Mouse (Mus musculus) urinary bladder, postnatal 25 days (tissue): ENCODE results near the gene 2310034G01Rik.

Experiments
- DNase-seq: peaks from one replicate; pipeline ENCODE4 v3.0.0; 2022; ENCODE audit warnings: low spot score

2310034G01Rik gene

DNA sequence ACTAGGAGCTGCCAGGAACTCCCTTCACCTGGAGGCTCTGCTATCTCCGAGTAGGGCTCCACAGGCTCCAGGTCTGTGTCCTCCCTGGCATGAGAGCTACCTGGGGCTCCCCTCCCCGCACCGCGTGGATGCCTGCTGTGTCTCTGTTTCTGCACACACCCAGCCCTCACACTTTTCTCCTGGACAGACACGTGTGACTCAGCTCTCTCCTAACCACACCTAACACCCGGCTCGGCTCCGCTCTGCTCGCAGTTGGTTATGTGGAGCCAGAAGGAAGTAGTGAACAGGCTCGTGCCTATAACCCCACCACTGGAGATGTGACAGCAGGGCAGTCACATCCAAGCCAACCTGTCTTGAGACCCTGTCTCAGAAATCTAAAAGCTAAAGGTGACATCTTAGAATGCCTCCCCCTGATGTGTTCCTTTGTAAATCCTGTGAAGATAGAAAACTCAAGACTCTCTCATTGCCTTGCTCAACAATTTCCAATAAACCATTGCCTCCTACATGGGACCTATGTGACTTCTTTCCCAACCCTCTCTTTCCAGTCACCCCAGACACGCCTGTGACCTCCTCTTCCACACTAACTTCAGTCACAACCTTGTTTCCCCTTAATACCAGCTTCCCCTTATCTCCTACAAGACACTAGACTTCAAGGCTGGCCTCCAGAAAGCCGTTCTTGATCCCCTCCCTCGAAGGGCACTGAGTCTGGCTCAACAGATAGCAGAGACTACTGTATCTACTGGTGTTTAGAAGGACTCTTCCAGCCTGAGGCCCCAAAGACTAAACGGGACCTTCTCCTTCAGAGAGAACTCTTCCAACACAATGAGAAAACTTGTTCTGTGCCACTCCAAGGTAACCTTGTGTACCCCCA is 35.0 kb downstream of the 2310034G01Rik start:
- no peak for DNase-seq

- DNase-seq = no peak
Observed at GRCm38 (mm10) chr19:46314151-46314601, 35.9 kb downstream of the 2310034G01Rik start.

- DNase-seq = no peak
Observed at GRCm38 (mm10) chr19:46313591-46313990, 36.5 kb downstream of the 2310034G01Rik start.

DNA sequence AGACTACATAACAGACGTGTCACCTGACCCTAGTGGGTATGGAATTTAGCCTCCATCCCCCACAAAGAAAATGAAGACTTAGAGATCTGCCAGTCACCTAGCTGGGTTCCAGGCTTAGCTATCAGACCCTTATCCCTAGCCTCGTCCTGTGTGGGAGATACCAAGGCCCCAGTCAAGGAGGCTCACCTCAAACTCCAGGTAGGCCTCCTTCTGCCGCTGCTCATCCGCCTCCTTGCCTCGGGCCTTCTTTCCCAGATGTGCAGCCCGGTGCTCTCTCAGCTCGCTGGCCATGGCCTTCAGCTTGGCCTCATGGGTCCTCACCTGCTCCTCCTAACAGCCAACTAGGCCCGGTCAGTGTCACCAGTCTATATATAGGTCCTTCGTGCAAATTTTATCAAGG is 37.0 kb downstream of the 2310034G01Rik start:
- no peak for DNase-seq

GRCm38 (mm10) chr19:46312566-46312965 is 37.5 kb downstream of the 2310034G01Rik start:
- no peak for DNase-seq

GRCm38 (mm10) chr19:46311341-46311740 is 38.8 kb downstream of the 2310034G01Rik start:
- DNase-seq = no peak

DNA sequence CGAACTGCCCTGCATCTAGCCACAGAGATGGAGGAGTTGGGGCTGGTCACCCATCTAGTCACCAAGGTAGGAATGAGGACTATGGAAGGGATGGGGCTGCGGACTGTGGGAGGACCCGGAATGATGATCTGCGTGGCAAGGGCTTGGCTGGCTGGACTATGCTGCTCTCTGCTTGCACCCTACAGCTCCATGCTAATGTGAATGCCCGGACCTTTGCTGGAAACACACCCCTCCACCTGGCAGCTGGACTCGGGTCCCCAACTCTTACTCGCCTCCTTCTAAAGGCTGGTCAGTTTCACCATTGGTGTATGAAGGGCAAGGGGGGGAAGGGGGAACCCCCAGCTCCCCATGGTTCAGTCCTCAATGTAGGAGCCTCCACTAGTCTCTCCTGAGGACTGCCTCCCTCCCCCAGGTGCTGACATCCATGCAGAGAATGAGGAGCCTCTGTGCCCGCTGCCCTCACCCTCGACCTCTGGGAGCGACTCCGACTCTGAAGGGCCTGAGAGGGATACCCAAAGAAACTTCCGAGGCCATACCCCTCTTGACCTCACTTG is 39.7 kb downstream of the 2310034G01Rik start:
- no peak for DNase-seq

GRCm38 (mm10) chr19:46309651-46310305 is 40.3 kb downstream of the 2310034G01Rik start:
- no peak for DNase-seq

DNA sequence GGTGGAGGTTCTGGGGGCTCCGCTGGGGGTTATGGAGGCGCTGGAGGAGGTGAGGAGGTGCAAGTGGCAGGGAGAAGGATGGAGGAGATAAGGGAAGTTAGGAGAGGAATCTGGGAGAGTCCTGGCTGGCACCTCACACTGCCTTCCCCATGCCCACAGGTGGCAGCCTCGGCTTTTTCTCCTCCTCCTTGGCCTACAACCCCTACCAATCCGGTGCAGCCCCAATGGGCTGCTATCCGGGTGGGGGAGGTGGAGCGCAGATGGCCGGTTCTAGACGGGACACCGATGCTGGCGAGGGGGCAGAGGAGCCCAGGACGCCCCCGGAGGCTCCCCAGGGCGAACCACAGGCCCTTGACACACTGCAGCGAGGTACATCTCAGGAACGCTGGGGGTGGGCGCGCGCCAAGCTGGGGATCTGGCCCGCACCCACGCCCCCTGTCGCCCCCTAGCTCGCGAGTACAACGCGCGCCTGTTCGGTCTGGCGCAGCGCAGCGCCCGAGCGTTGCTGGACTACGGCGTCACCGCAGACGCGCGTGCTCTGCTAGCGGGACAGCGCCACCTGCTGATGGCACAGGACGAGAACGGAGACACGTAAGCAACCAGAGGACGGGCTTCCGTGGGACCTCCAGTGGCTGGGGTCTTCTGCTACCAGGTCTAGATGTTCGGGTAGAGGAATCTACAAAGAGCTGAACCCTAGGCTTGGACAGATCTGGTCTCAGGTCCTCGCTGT is 41.2 kb downstream of the 2310034G01Rik start:
- DNase-seq = peak; percentile 84

- DNase-seq = no peak
Observed at GRCm38 (mm10) chr19:46308303-46308702, 41.8 kb downstream of the 2310034G01Rik start.

GRCm38 (mm10) chr19:46307781-46308180 is 42.3 kb downstream of the 2310034G01Rik start:
- DNase-seq = no peak

DNA sequence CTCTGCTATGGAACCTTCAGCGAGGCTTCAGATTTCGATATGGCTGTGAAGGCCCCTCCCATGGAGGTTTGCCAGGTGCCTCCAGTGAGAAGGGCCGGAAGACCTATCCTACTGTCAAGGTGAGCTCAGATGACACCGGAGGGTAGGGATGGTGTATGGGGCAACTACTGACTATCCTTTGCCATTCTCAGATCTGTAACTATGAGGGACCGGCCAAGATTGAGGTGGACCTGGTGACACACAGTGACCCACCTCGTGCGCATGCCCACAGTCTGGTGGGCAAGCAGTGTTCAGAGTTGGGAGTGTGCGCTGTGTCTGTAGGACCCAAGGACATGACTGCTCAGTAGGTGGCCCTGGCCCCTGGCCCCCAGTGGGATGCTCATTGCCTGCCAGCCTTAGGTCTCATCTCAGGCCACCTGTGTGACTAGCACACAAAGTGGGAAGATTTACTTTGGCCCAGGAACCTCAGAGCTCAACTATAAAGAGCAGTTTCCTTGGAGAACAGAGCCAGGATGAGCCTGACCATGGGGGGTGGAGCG is 43.3 kb downstream of the 2310034G01Rik start:
- no peak for DNase-seq

- no peak for DNase-seq
Observed at GRCm38 (mm10) chr19:46306268-46306610, 43.9 kb downstream of the 2310034G01Rik start.

DNA sequence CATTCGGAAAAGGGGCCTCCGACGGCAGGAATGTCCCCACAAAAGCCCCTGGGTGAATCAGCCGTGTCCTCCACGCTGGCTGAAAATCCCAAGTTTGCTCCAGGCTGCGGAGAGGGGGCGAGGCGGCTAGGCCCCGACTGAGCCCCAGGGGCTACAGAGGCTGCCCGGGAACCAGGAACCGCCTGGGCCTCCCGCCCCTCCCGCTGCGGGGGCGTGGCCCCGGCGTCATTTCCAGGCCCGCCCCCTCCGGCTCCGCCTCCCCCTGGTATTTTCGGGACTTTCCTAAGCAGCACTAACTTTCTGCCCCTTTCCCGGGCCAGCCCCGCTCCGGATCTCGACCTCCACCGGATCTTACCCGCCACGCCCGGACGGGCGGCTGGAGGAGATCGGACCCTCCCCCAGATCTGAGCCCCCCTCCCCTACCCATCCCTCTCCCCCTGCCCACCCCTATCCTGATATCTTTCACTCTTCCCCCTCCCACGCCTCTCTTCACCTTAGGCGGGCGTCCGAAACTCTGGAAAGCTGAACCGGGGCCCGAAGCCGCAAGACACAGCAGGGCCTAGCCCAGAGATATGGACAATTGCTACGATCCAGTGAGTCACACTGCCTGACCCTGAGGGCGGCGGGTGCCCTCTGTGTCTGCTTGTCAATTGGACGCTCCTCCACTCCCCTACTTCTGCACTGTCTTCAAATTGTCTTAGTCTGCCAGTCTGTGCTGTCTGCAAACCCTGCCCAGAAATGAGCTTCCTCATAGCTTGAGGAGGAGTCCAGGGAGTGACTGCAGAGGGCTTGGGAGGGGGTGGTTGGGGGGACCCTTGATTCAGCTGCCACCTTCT is 44.5 kb downstream of the 2310034G01Rik start:
- DNase-seq = peak; percentile 90

GRCm38 (mm10) chr19:46304908-46305333 is 45.2 kb downstream of the 2310034G01Rik start:
- DNase-seq = no peak

DNA sequence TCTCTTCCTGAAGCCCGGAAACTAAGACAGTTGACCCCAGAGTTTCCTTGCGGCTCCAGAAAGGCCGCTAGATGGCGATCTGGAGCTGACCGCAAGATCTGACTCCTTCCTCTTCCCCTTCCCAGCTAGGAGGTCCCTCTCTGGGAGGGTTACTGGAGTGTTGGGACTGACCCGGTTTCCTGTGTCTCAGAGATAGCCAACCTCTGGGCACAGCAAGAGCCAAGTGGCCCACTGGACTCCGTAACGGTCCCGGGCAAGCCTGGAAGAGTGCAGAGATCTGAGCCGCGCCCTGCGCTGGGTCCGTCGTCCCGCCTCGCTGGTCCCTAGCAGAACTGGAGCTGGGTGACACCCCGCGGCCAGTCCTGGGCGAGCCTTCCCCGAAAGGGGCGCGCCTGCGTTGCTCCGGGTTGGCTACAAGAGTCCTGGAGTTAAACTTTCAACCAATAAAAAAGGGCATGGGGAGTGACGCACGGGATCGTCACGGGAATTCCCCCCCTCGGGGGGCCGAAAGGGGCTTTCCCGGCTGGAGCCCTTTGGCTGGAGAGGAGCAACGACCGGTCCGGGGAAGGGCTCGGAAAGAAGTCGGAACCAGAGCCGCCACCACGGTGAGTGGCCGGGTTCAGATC is 45.8 kb downstream of the 2310034G01Rik start, which contains the start of gene Nfkb2:
Nfkb2 (plus strand) TSS at position 105 of the 626 bp plus-strand sequence.
- peak; percentile 87 for DNase-seq

DNA sequence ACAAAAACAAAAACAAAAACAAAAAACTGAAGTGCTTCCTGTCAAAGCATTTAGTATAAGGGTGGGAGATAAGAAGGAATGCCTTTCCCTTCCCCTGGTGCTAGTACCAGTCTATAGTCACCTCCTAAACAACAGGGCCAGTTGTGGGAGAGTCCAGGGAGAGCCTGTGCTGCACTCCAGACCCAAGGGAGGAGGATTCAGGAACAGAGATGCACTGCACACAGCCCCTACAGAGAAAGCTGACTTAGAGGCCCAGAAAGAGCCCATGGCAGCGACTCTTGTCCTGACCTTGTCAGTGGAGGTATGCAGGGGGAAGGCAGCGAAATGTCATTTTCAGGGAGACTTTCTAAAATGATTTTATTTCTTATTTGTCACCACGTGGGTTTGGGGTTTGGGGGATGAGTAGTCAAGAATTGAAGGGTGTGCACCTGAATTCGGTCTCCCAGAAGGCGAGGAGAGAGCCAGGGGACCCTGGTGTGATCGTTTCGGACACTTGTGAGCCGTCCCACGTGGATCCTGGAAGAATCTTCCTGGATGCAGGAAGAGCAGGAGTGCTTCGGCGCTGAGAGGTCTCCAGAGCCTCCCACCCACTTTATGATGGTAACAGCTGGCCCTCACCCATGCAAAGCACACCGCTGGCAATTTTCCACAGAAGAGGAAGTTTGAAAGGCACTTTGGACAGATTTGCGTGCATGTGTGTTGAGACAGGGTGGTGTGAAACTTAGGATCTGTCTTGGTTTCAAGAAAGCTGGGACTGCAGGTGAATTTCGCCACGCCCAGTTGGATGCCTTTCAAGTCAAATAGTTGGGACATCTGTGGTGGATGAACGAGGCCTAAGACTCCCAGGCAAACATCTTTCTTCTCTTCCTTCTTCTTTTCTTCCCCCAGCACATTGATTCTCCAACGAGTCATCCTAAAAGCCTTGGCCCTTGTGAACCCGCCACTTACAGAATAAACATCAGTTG is 46.6 kb downstream of the 2310034G01Rik start:
- no peak for DNase-seq

DNA sequence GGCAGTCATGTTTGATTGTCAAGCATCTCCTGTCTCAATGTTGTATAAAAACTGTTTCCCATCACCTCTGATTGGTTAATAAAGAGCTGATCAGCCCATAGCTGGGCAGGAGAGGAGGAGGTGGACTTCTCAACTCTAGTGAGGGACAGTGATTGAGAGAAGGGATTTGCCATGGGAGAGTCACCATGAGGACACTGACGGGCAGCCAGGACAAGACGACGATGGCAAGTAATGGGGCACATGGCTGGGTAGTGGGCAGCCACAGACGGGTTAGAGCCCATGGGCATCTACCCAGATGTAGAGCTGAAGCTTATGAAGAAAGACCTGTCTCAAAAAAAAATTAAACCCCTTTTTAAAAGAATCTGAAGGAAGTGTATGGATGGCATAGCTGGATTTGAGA is 47.6 kb downstream of the 2310034G01Rik start:
- DNase-seq = no peak

DNA sequence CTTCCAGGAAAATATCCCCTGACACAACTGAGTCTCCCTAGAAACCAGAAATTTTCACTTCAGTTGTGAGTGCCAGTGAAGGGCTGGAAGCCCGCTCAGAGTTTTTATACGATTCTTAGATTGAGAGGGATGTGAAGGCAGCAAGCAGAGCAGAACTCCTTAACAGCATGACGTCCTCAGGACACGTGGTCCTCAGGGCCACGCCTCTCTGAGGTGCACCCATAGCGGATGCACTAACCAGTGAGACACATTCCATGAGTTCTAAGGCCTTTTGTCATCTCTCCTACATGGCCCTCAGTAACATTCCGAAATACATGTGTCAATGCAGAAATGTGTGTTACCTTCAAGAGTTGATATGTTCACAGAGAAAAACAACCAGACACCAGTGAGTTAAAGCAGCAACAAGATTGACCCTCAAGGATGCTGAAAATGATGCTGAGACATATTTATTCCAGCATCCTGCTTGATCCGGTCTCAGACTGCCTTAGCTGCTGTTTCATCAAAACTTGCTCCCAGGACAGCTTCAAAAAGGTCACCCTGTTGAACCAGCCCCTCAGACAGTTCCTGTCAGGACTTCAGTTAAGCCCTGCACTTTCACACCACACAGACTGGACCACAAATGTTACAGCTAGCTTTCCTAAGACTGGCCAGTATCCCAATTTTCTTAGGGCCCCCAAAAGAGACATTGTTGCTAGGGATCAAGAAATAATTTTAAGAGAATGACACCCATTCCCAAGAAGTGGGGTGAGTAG is 49.6 kb downstream of the 2310034G01Rik start:
- DNase-seq = no peak
